Mouse (Mus musculus) CH12.LX (cell line): ENCODE measurements around the gene Tk1. TPM values are rescaled to one million over a fixed set of nuclear protein-coding genes. Genes with fewer than 3 reads are reported as not detected.

Experiments used
- DNase-seq: peaks from one replicate; pipeline ENCODE4 v3.0.0-alpha.2; 2013; ENCODE audit errors: extremely low read depth
- H3K27ac ChIP-seq: 2 replicates; pipeline ENCODE4 v1.5.1; 2012; ENCODE audit warnings: low read depth, mild to moderate bottlenecking, control low read depth, moderate library complexity; ENCODE audit not compliant: insufficient read depth
- H3K27me3 ChIP-seq: replicated peaks from 2 replicates; pipeline ENCODE3; 2012; ENCODE audit warnings: inconsistent platforms
- H3K36me3 ChIP-seq, 2 experiments: replicated peaks in 1 of 2; 2 replicates each; pipeline versions ENCODE3 to v1.6.1; 2012; ENCODE audit warnings: inconsistent platforms in 1 of 2, low read length in 1 of 2, mild to moderate bottlenecking in 1 of 2, mixed read lengths in 1 of 2, moderate library complexity in 1 of 2; ENCODE audit not compliant: control insufficient read depth in 1 of 2, insufficient read depth in 1 of 2
- H3K4me1 ChIP-seq, 2 experiments: 2 replicates each; pipeline ENCODE4 v1.6.1; 2012; ENCODE audit warnings: inconsistent platforms in 1 of 2, moderate library complexity in 1 of 2; ENCODE audit not compliant: insufficient read depth in 2 of 2, control insufficient read depth in 1 of 2
- H3K4me2 ChIP-seq: 2 replicates; pipeline ENCODE4 v1.6.1; 2012; ENCODE audit warnings: low read depth, mild to moderate bottlenecking, control low read depth; ENCODE audit not compliant: poor library complexity, insufficient read depth, severe bottlenecking
- H3K4me3 ChIP-seq, 3 experiments: fragments of 150-350 bp in 1 of 3; sonication (generic) in 1 of 3; replicated peaks in 1 of 3; 2 replicates each; pipeline versions ENCODE3 to v1.5.1; 2011 to 2012; ENCODE audit warnings: low read depth in 2 of 3, low read length in 2 of 3, mild to moderate bottlenecking in 2 of 3, moderate library complexity in 2 of 3, control low read depth in 1 of 3, improper control_type of control experiment in 1 of 3, inconsistent platforms in 1 of 3, mixed read lengths in 1 of 3; ENCODE audit not compliant: poor library complexity in 1 of 3
- H3K79me2 ChIP-seq: replicated peaks from 2 replicates; pipeline ENCODE4 v1.6.1; 2012; ENCODE audit warnings: mild to moderate bottlenecking, moderate library complexity; ENCODE audit not compliant: control insufficient read depth, poor library complexity, insufficient read depth, severe bottlenecking; ENCODE audit errors: extremely low read depth
- H3K9ac ChIP-seq: 2 replicates; pipeline ENCODE4 v1.6.1; 2012; ENCODE audit warnings: low read depth, mild to moderate bottlenecking, control low read depth, moderate library complexity; ENCODE audit not compliant: insufficient read depth
- H3K9me3 ChIP-seq: replicated peaks from 2 replicates; pipeline ENCODE3; 2012; ENCODE audit warnings: low read length, inconsistent platforms, mixed read lengths
- CHD1 ChIP-seq: IDR thresholded peaks from 2 replicates; pipeline ENCODE4 v1.6.1; 2012; ENCODE audit warnings: low read depth, low read length, improper control_type of control experiment, inconsistent platforms
- CHD2 ChIP-seq: IDR thresholded peaks from 2 replicates; pipeline ENCODE4 v1.6.1; 2011; ENCODE audit warnings: low read length, improper control_type of control experiment
- EP300 ChIP-seq: IDR thresholded peaks from 2 replicates; pipeline ENCODE4 v1.6.1; 2011; ENCODE audit warnings: low read length, improper control_type of control experiment
- GABPA ChIP-seq: IDR thresholded peaks from 2 replicates; pipeline ENCODE4 v1.6.1; 2012; ENCODE audit warnings: low read depth, low read length, improper control_type of control experiment, inconsistent platforms; ENCODE audit not compliant: insufficient replicate concordance
- IRF4 ChIP-seq: IDR thresholded peaks from 2 replicates; pipeline ENCODE4 v1.6.1; 2014; ENCODE audit warnings: low read depth, mild to moderate bottlenecking, inconsistent platforms, low read length, improper control_type of control experiment
- JUND ChIP-seq: conservative IDR thresholded peaks from 2 replicates; pipeline ENCODE4 v1.6.1; 2011; ENCODE audit warnings: low read depth, low read length, improper control_type of control experiment
- KAT2A ChIP-seq: IDR thresholded peaks from 2 replicates; pipeline ENCODE4 v1.6.1; 2012; ENCODE audit warnings: low read length, improper control_type of control experiment, inconsistent platforms; ENCODE audit not compliant: insufficient replicate concordance
- MAX ChIP-seq: IDR thresholded peaks from 2 replicates; pipeline ENCODE4 v1.6.1; 2011; ENCODE audit warnings: low read length, improper control_type of control experiment
- MEF2A ChIP-seq: IDR thresholded peaks from 2 replicates; pipeline ENCODE4 v1.6.1; 2014; ENCODE audit warnings: low read depth, mild to moderate bottlenecking, inconsistent platforms, low read length, improper control_type of control experiment, borderline replicate concordance
- MYC ChIP-seq: IDR thresholded peaks from 2 replicates; pipeline ENCODE4 v1.6.1; 2011; ENCODE audit warnings: low read depth, mild to moderate bottlenecking, improper control_type of control experiment, low read length
- NRF1 ChIP-seq: IDR thresholded peaks from 2 replicates; pipeline ENCODE4 v1.6.1; 2014; ENCODE audit warnings: low read depth, mild to moderate bottlenecking, inconsistent platforms, low read length, improper control_type of control experiment, moderate library complexity
- POLR2A ChIP-seq: IDR thresholded peaks from 2 replicates; pipeline ENCODE4 v1.6.1; 2011; ENCODE audit warnings: low read depth, mild to moderate bottlenecking, improper control_type of control experiment, low read length
- RAD21 ChIP-seq: IDR thresholded peaks from 2 replicates; pipeline ENCODE4 v1.6.1; 2011; ENCODE audit warnings: low read depth, mild to moderate bottlenecking, low read length, improper control_type of control experiment, moderate library complexity
- SIN3A ChIP-seq: IDR thresholded peaks from 2 replicates; pipeline ENCODE4 v1.6.1; 2012; ENCODE audit warnings: low read length, improper control_type of control experiment, inconsistent platforms
- SMC3 ChIP-seq: IDR thresholded peaks from 2 replicates; pipeline ENCODE4 v1.6.1; 2011; ENCODE audit warnings: low read depth, low read length, improper control_type of control experiment
- TBP ChIP-seq: conservative IDR thresholded peaks from 2 replicates; pipeline ENCODE4 v1.6.1; 2011; ENCODE audit warnings: low read depth, low read length, improper control_type of control experiment
- TCF12 ChIP-seq: IDR thresholded peaks from 2 replicates; pipeline ENCODE4 v1.6.1; 2014; ENCODE audit warnings: low read depth, mild to moderate bottlenecking, inconsistent platforms, low read length, improper control_type of control experiment
- ZC3H11A ChIP-seq: IDR thresholded peaks from 2 replicates; pipeline ENCODE4 v1.6.1; 2012; ENCODE audit warnings: low read depth, mild to moderate bottlenecking, inconsistent platforms, low read length, improper control_type of control experiment
- ZMIZ1 ChIP-seq: IDR thresholded peaks from 2 replicates; pipeline ENCODE4 v1.6.1; 2012; ENCODE audit warnings: low read depth, mild to moderate bottlenecking, inconsistent platforms, low read length, improper control_type of control experiment
- ZNF384 ChIP-seq: IDR thresholded peaks from 2 replicates; pipeline ENCODE4 v1.6.1; 2012; ENCODE audit warnings: low read depth, low read length, improper control_type of control experiment, inconsistent platforms
- dilution Hi-C: fragments of 300-500 bp; cut with MboI; formaldehyde crosslinking; loops from 2 replicates; pipeline ENCODE4 v1.14.3; 2020; ENCODE audit warnings: low sequenced_read_pairs; ENCODE audit not compliant: extremely low pct_unique_long_range_greater_than_20kb, extremely low pct_ligation_motif_present
- in situ Hi-C: fragments of 300-500 bp; cut with MboI; formaldehyde crosslinking; loops from 3 replicates; pipeline ENCODE4 v1.14.3; 2019; ENCODE audit warnings: low sequenced_read_pairs, low pct_ligation_motif_present, low pct_unique_long_range_greater_than_20kb, mixed read lengths
- polyA plus RNA-seq: library from polyadenylated mRNA; unstranded; fragments of >175 nt; gene quantifications from 2 replicates; pipeline ENCODE4 v1.2.1, GENCODE M21; 2012; ENCODE audit warnings: low read depth; ENCODE audit not compliant: insufficient read length
- total RNA-seq, 2 experiments: library from RNA; depleted of rRNA; stranded (reverse); fragments of 300-350 nt in 1 of 2; fragments of >200 nt in 1 of 2; gene quantifications; 2 replicates each; pipeline ENCODE4 v1.2.3; 2012 to 2014

Tk1 gene
- total and polyA plus RNA-seq, 3 experiments: 146 to 235 (median 179) TPM

DNA sequence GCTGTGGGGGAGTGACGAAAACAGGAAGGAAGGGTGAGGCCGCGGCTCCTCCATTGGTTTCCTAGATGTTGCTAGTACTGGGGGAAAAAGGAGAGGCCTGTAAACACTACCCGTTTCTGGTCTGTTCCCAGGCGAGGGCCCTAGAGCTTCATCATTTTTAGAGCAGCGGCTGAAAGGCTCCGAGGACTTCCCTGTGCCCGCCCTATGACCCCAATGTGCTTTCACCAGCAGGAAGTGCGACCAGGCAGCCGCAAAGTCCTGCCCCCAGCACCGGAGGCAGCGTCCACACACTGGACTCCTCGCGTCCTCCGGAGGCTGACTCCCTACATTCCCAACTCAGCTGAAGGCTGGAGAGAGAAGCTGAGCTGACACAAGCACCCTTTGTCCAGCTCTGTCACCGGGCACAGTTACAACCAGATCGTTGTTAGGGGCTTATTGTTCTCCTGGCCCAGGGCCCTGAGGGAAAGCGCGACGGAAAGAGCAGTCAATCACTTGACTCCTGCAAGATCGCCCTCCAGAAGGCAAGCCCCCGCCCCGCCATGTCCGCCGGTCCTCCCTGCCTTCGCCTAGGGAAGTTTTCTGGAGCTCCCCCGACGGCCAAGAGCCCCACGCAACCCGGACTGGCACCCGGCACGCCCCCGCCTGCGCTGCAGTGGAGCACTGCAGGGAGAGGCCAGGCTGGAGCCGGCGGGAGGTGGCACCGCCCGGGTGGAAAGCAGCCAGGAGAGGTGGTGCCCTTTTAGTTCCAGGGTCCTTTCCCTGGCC, 46.3 kb downstream of the Tk1 start (continued):
- TF ChIP-seq RAD21 (no peak; the same call in none of the 2 replicates), GABPA (no peak), CHD1 (peak; percentile 62; the same call in 1 of the 2 replicates), MAX (peak; percentile 49; the same call in 1 of the 2 replicates), SIN3A (peak; percentile 80), ZMIZ1 (no peak), POLR2A (peak; percentile 51; the same call in 1 of the 2 replicates), CHD2 (no peak)

DNA sequence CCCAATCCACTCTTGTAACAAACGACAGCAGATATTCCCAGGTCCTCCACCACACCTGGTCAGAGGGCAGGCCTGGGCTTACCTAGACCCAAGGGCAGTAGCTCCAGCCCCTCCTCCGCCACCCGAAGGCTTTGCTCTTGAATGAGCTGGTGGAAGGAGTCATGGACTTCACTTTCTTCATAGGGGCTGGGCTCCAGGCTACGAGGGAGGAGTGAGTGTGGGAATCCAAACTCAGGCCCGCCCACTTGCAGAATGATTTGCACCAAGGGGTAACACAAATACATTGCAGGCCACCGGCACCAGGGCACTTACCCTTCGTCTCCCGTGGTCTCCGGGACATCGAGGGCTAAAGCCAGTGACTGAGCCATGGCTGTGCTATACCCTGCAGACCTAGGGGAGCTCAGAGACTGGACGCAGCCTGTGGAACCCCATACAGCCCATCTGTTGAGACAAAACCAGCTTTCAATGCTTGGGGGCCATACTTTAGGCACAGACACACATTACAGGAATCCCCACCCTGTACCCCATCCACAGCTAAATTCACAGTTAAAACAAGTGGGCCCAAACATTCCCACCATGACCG, 47.0 kb downstream of the Tk1 start:
- 0 out of 2 replicates have a peak overlapping the region, but pooled peaks have one; percentile 3 for H3K27ac ChIP-seq
- dilution Hi-C loops: no loop called here
- H3K36me3 ChIP-seq: peaks cover 35 to 54% of the 10 kb centered on the region in 2 experiments
- H3K27me3 ChIP-seq: no peaks in the 10 kb centered on the region
- peaks cover 8 to 64% of the 10 kb centered on the region in 2 experiments; a peak in 3 of 4 replicates for H3K4me1 ChIP-seq
- in situ Hi-C loops: no loop called here
- peak; percentile 71 for DNase-seq
- peak overlapping the region; percentile 33 for H3K9ac ChIP-seq
- peak overlapping the region; percentile 75 for H3K4me2 ChIP-seq
- no peaks in the 10 kb centered on the region for H3K9me3 ChIP-seq
- H3K4me3 ChIP-seq: peak overlapping the region; percentile 68 to 94 (median 71)
- H3K79me2 ChIP-seq: no peaks in the 10 kb centered on the region
- TF ChIP-seq MYC (0 out of 2 replicates have a peak, but pooled peaks have one; percentile 5), JUND (no peak), TCF12 (0 out of 2 replicates have a peak, but pooled peaks have one; percentile 27), TBP (0 out of 2 replicates have a peak, but pooled peaks have one; percentile 23)
- TF ChIP-seq, all 38 proteins: peak for 3

DNA sequence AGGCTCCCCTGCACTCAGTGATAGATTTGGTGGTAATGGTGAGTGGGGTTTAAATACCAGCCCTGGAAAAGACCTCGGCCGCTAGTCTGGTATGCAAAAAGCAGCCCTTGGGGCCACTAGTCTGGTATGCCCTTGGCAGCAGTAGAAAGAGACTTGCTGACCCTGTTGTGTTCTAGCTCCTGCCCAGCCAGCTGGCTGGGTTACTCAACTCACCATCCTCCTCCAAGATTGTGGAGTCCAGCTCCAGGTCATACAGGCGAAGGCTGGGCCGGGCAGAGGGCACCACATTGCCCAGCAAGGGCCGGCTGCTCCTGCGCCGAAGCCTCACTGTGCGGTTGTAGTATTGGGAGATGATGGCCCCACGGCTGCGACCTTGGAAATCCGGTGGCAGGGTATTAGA, 47.9 kb downstream of the Tk1 start:
- Histone ChIP-seq H3K36me3 (peaks cover 43 to 58% of the 10 kb centered on the region in 2 experiments), H3K9ac (no peak overlapping the region), H3K4me2 (no peak overlapping the region), H3K9me3 (no peaks in the 10 kb centered on the region), H3K79me2 (no peaks in the 10 kb centered on the region), H3K4me3 (no peak overlapping the region), H3K27ac (no peak overlapping the region), H3K27me3 (no peaks in the 10 kb centered on the region), H3K4me1 (peaks cover 5 to 63% of the 10 kb centered on the region in 2 experiments; a peak in 3 of 4 replicates)
- dilution Hi-C loops (no loop called here), in situ Hi-C loops (no loop called here)
- TF ChIP-seq ZNF384 (no peak), IRF4 (no peak), SMC3 (no peak), SIN3A (no peak), CHD1 (no peak), POLR2A (no peak), ZMIZ1 (no peak), JUND (no peak), EP300 (no peak), GABPA (no peak), ZC3H11A (no peak), MEF2A (no peak), NRF1 (no peak), CHD2 (no peak), KAT2A (no peak)
- no peak for DNase-seq
